Mouse (Mus musculus) spleen, postnatal 10 days (tissue): ENCODE results near the gene Ccnt1.

ENCODE experiments used
- DNase-seq, 2 experiments: peaks; one replicate each; pipeline ENCODE4 v3.0.0; 2021 to 2022; ENCODE audit warnings: low spot score in 2 of 2

The Ccnt1 gene

DNA sequence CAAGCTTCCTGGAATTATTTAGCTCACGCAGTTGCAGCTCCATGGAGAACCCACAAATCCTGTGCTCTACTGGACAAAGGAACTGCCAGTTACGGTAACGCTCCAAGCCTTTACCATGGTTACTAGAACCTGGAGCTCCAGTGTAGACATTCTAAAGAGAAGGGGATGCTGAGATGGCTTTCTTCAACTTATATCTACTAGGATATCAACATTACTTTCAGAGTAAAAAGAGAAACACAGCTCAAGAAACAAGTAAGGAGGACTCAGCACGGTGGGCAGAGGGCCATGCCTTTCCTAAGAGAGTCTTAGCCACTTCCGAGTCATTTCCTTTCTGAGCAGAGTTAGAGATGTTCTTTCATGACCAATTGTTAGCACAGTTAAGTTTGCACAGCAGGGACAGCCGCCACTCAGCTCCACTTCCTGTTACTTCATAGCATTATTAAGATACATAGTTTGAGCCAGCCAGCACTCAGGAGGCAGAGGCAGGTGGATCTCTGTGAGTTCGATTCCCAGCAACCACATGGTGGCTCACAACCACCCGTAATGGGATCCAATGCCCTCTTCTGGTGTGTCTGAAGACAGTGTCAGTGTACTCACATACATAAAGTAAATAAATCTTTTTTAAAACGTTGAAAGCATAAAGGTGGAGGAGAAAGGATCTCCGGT, at the start of gene Ccnt1, which contains the start of gene 4930415O20Rik:
Gene Ccnt1 (minus strand): TSS at position 51 of the 666 bp plus-strand sequence.
Gene 4930415O20Rik (plus strand): TSS at position 132 of the 666 bp plus-strand sequence.
- DNase-seq: no peak

DNA sequence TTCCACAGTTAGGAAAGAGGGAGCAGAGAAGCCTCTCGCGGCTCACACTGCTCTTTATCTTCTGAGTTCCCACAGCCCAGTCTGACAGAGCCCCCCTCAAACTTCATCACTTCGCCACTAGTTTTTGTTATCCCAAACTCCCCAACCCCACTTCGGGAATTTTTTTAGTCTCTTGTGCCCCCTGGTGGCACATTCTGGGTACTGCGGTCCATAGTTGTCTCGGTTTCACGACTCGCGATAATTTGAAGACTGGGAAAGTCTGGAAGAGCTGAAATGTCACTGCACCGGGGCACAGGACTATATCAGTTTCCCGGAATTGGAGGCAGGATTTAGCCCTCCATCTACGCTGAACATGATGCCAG, 46.4 kb upstream of the Ccnt1 start:
- DNase-seq: peak; percentile 74 to 75

- DNase-seq: no peak
Measured at GRCm38 (mm10) chr15:98616362-98617175, 45.8 kb upstream of the Ccnt1 start.

DNA sequence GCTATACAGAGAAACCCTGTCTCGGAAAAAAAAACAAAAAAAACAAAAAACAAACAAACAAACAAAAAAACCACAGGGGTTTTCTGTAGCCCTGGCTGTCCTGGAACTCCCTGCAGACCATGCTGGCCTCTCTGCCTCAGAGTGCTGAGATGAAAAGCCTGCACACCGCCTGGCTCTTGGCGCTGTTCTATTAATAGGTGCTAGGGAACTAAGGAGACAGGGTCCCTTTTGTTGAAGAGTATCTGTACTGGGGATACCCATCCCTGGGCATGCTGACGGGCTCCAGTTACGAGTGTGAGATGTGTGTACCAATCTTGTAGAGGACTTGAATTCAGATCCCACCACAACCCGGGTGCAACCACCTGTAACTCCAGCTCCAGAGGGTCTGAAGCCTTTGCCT, 45.0 kb upstream of the Ccnt1 start:
- DNase-seq: no peak

GRCm38 (mm10) chr15:98614971-98615370, 44.2 kb upstream of the Ccnt1 start:
- no peak for DNase-seq

DNA sequence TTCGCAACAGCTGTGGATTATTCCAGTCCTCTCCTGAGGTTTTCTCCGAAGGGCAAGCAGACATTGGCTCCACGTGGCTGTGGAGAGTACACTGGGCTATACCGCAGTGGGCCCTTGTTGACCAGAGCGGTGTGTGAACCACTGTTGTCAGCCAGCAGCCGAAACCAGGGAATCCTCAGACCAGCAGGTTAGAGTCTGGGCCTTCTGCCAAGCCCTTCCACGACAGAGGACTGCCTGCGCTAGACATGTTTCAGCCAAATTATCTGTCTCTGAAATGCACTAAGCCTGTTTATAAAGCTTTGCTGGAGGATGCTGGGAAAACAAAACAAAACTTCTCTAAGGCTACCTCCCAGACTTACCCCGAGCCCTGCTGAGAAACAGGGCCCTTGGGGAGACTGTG, 43.8 kb upstream of the Ccnt1 start:
- DNase-seq: no peak

DNA sequence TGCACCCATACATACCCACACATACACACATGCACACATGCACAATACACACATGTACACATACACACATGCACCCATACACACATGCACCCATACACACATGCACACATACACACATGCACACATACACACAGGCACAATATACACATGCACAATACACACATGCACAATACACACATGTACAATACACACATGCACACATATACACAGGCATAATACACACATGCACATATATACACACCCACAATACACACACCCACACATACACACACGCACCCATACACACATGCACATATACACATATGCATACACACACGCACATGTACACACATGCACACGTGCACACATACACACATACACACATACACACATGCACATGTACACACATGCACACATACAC, 41.5 kb upstream of the Ccnt1 start:
- DNase-seq: no peak

GRCm38 (mm10) chr15:98610131-98610633, 39.5 kb upstream of the Ccnt1 start:
- peak in 1 of 2 experiments; percentile 29 for DNase-seq

DNA sequence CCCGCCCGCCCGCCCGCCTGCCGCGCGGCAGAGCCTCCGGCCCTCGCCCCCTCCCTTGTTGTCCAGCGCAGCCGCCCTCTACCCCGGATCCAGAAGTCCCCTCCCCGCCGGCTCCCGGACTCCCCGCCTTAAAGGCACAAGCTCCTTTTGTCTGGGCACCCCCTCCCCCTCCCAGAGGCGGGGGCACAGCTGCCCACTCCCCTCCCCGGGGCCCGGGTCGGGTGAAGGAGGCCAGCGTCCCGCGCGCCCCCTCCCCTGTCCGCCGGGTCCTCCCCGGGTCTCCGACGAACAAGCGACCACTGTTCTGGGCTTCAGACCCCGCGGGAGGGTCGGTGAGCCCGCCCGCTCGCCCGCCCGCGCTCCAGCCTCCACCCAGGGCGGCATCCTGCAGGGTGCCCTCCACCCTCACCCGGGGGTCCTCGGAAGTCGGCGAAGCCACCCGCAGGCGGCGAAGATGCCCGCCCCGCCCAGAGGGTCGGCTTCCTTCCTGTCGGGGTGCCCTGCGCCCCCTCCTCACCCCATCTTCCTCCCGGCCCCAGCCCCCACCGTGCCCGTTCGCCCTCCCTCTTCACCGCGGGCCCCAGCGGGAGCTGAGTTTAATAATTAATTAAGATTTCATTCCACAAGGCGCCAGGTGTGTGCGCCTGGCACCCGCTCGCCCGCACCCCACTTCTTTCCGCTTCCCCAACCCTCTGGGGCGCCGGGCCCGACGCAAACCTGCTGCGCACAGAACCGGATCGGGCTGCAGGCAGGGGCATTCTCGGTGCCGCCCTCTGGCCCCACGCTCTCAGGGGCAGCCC, 38.8 kb upstream of the Ccnt1 start, which contains the start of gene Adcy6:
Gene Adcy6 (minus strand): TSS at position 746 of the 800 bp plus-strand sequence.
- peak; percentile 61 for DNase-seq

DNA sequence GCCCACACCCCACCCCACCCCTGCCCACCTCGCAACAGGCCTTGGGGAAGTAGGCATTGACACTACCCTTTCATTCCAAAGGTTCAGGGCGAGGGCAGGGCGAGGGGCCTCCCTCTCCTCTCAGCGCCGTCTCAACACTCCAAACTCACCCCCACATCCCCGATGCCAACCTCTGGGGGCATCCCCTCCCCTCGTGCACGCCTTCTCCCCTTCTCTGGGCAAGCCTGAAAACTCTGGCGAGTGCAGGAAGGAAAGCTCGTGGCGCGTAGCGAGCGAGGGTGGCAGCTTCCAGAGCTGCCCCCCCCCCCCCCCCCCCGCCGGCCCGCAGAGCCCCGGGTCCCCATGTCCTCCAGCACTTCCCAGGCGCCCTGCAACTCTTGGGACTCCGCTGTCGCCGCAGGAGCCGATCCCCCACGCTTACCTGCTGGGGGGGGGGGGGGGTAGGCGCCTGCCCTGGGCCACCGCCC, 38.1 kb upstream of the Ccnt1 start:
- peak in 1 of 2 experiments; percentile 58 for DNase-seq

DNA sequence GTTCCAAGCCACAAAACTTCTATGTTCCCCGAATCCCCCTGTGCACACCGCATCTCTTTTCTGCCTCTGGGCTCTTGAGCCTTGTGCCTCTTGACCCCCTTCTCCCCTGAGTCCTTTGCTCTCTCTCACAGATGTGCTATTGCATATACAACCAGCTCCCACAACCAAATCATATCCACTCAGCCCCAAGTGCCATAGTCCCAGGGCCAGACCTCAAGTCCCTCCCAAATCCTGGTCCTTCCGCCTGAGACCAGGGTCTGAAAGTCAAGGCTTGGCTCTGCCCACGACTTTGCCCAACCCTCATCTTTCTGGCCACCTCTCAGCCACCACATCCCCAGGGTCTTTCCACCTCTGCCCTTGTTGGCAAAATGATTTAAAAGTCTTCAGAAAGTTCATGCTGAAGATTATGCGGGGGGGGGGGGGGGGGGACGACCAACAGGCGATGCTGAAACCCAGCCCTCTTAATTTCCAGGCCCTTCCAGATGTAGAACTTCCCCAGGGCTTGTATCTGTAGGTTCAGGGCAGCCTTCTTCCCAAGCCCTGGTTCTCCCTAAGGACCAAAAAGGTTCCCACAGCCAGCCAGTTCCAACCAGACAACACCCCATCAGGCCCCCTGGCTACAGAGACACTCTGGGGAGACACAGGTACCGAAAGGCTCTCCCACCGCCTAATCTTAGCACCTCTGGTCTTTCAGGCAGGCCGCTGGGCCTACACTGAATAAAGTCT, 37.5 kb upstream of the Ccnt1 start:
- DNase-seq: peak in 1 of 2 experiments; percentile 37

GRCm38 (mm10) chr15:98607557-98607956, 36.8 kb upstream of the Ccnt1 start:
- DNase-seq: no peak

GRCm38 (mm10) chr15:98606739-98607138, 36.0 kb upstream of the Ccnt1 start:
- DNase-seq: peak in 1 of 2 experiments; percentile 38

- DNase-seq: peak; percentile 46 to 47
Measured at GRCm38 (mm10) chr15:98606051-98606536, 35.4 kb upstream of the Ccnt1 start.

- no peak for DNase-seq
Measured at GRCm38 (mm10) chr15:98604041-98604575, 33.4 kb upstream of the Ccnt1 start.

DNA sequence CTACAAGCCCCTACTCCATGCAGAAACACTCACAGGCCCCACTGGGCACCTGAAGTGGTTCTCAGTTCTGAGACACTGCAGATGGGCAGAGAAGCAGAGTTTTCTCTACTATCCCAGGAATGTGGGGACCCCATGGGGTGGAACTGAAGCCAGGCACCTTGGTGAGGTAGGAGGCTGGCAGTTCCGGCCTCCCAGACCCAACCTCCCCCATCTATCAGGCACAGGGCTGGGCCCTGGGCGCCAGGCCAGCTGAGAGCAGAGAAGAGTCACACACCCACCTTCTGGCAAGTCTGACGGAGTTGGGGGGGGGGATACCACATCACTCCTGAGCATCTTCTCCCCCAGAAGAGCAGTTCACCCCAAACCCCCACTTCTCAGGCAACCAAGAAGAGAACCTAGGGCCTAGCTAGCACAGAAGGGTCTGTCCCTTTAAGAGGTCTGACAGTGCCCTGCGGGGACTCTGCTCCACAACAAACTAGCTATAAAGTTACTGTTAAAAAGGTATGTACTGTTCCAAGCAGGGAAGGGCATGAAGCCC, 32.3 kb upstream of the Ccnt1 start:
- peak; percentile 46 to 49 for DNase-seq

DNA sequence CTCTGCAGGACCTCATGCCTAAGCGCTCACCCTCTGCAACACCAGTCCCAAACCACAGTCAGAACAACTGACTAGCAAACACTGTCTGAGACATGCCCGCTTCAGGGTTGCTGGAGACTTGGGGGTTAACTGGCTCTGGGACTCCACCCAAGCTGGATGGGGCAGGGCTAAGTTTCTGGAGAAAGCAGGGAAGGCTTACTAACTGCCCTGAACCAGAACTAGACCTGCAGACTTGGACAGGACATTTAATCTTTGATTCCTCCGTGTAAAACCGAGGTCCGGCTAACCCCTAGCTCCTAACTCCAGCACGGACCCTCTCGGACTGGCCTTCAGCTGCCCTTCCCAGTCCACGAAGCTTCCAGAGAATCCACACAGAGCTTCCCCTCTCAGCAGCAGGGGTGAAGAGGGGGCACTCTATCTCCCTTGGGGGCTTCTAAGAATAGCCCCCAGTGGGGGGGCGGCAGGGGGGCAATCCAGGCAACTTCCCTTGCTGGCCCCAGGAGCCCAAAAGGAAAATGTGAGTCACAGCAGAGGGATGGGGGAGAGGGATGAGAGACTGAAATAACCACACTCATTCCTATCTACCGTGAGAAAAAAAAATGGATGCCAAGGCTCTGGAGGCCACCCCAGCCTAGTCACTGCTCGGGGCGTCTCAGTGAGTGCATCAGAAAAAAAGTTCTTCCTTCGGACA, 31.6 kb upstream of the Ccnt1 start:
- DNase-seq: peak in 1 of 2 experiments; percentile 49

- no peak for DNase-seq
Measured at GRCm38 (mm10) chr15:98601832-98602190, 31.1 kb upstream of the Ccnt1 start.

- no peak for DNase-seq
Measured at GRCm38 (mm10) chr15:98600036-98600709, 29.4 kb upstream of the Ccnt1 start.
